Mouse (Mus musculus) hindbrain, embryonic 11.5 days (tissue): ENCODE measurements around the gene Gm5089. TPM values are rescaled to one million over a fixed set of nuclear protein-coding genes. Genes with fewer than 3 reads are reported as not detected.
A peak's percentile ranks its signal among the peaks of the same experiment; 100 is the strongest.

ENCODE experiments used
- ATAC-seq: fragments of 200-750 bp; cut with Nextera tagmentation; 2 replicates; pipeline ENCODE4 v1.8.0; 2017; ENCODE audit warnings: mild to moderate bottlenecking, moderate TSS enrichment, moderate library complexity; ENCODE audit not compliant: low FRiP score
- DNase-seq: peaks from one replicate; pipeline ENCODE4 v3.0.0-alpha.2; 2015; ENCODE audit warnings: low spot score
- H3K27ac ChIP-seq: fragments of 300-500 bp; sonication (generic); 2 replicates; pipeline ENCODE4 v1.5.1; 2014; ENCODE audit warnings: mild to moderate bottlenecking, low read depth, low read length
- H3K27me3 ChIP-seq: fragments of 300-500 bp; sonication (generic); 2 replicates; pipeline ENCODE4 v1.6.1; 2014; ENCODE audit warnings: mild to moderate bottlenecking, low read length, moderate library complexity, mixed read lengths; ENCODE audit not compliant: control insufficient read depth, insufficient read depth
- H3K36me3 ChIP-seq: fragments of 300-500 bp; sonication (generic); 2 replicates; pipeline ENCODE4 v1.6.1; 2014; ENCODE audit warnings: mild to moderate bottlenecking, low read length, moderate library complexity, mixed read lengths; ENCODE audit not compliant: control insufficient read depth, insufficient read depth
- H3K4me1 ChIP-seq: fragments of 300-500 bp; sonication (generic); replicated peaks from 2 replicates; pipeline ENCODE4 v1.6.1; 2014; ENCODE audit warnings: low read length, mixed read lengths; ENCODE audit not compliant: control insufficient read depth, insufficient read depth
- H3K4me2 ChIP-seq: fragments of 300-500 bp; sonication (generic); replicated peaks from 2 replicates; pipeline ENCODE4 v1.6.1; 2014; ENCODE audit warnings: mild to moderate bottlenecking, low read depth, low read length
- H3K4me3 ChIP-seq: fragments of 300-500 bp; sonication (generic); 2 replicates; pipeline ENCODE4 v1.5.1; 2014; ENCODE audit warnings: low read depth, low read length
- H3K9ac ChIP-seq: fragments of 300-500 bp; sonication (generic); 2 replicates; pipeline ENCODE4 v1.6.1; 2014; ENCODE audit warnings: low read depth, low read length
- H3K9me3 ChIP-seq: fragments of 300-500 bp; sonication (generic); 2 replicates; pipeline ENCODE4 v1.6.1; 2016; ENCODE audit warnings: low read length; ENCODE audit not compliant: control insufficient read depth
- WGBS: fragments of 180-500 bp; shearing (Covaris S2); extraction: QIAGEN DNeasy Blood & Tissue Kit; methylation state at CpG from one replicate; pipeline ENCODE4 v1.1.7; 2014; 5-methylcytosine and 5-hydroxymethylcytosine counted together
- polyA plus RNA-seq: library from polyadenylated mRNA; unstranded; fragments of >200 nt; fragmentation: Nextera tagmentation; extraction: Ambion mirVana; gene quantifications from 2 replicates; pipeline ENCODE4 v1.2.1, GENCODE M21; 2014

The Gm5089 gene
- polyA plus RNA-seq, 1 experiment from 2014 or later = 1.6 TPM

GRCm38 (mm10) chr14:122480355-122480754 lies 29.4 kb upstream of the Gm5089 start:
- DNase-seq = peak; percentile 55

GRCm38 (mm10) chr14:122479461-122480109 lies 28.7 kb upstream of the Gm5089 start:
- Histone ChIP-seq H3K27ac (no peak overlapping the region), H3K9ac (peak overlapping the region; percentile 55), H3K4me1 (no peaks in the 10 kb centered on the region; the same call in 1 of the 2 replicates)

More at GRCm38 (mm10) chr14:122480355-122480754, 29.4 kb upstream of the Gm5089 start:
- Histone ChIP-seq H3K4me3 (peak overlapping the region; percentile 79), H3K9me3 (no peaks in the 10 kb centered on the region), H3K9ac (peak overlapping the region; percentile 69), H3K27me3 (peaks cover 52% of the 10 kb centered on the region), H3K4me2 (peak overlapping the region; percentile 52), H3K4me1 (peaks cover 2% of the 10 kb centered on the region; the same call in 1 of the 2 replicates), H3K36me3 (no peaks in the 10 kb centered on the region), H3K27ac (peak overlapping the region; percentile 76; the same call in 1 of the 2 replicates)
- WGBS = 4% methylated on average over 2 of the region's 2 CpGs
- ATAC-seq = no peak

GRCm38 (mm10) chr14:122478574-122479011 lies 27.7 kb upstream of the Gm5089 start:
- DNase-seq (peak; percentile 74), ATAC-seq (no peak)
- Histone ChIP-seq H3K4me2 (peak overlapping the region; percentile 64), H3K4me1 (no peaks in the 10 kb centered on the region; the same call in 1 of the 2 replicates), H3K36me3 (no peaks in the 10 kb centered on the region), H3K9me3 (no peaks in the 10 kb centered on the region), H3K9ac (peak overlapping the region; percentile 95), H3K4me3 (peak overlapping the region; percentile 79), H3K27me3 (peaks cover 43% of the 10 kb centered on the region), H3K27ac (peak overlapping the region; percentile 97)
- WGBS = 0% methylated on average over 22 of the region's 22 CpGs

More at GRCm38 (mm10) chr14:122479461-122480109, 28.7 kb upstream of the Gm5089 start:
- peak; percentile 50 for DNase-seq
- no peaks in the 10 kb centered on the region for H3K9me3 ChIP-seq
- peak overlapping the region; percentile 36 for H3K4me2 ChIP-seq
- peak overlapping the region; percentile 79 for H3K4me3 ChIP-seq
- H3K36me3 ChIP-seq = no peaks in the 10 kb centered on the region
- WGBS = 8% methylated on average over 17 of the region's 17 CpGs
- peaks cover 46% of the 10 kb centered on the region for H3K27me3 ChIP-seq
- no peak for ATAC-seq

- peaks cover 3% of the 10 kb centered on the region; the same call in 1 of the 2 replicates for H3K4me1 ChIP-seq
- DNase-seq (peak; percentile 53), ATAC-seq (no peak)
- H3K4me3 ChIP-seq = peak overlapping the region; percentile 79
- peaks cover 45% of the 10 kb centered on the region for H3K27me3 ChIP-seq
- 2% methylated on average over 9 of the region's 9 CpGs for WGBS
- H3K36me3 ChIP-seq = no peaks in the 10 kb centered on the region
- peak overlapping the region; percentile 97 for H3K27ac ChIP-seq
- H3K9ac ChIP-seq = peak overlapping the region; percentile 95
- H3K9me3 ChIP-seq = no peaks in the 10 kb centered on the region
- H3K4me2 ChIP-seq = peak overlapping the region; percentile 64
These were observed 27.2 kb upstream of the Gm5089 start for GRCm38 (mm10) chr14:122477971-122478573.

- Histone ChIP-seq H3K4me1 (peaks cover 3% of the 10 kb centered on the region; the same call in 1 of the 2 replicates), H3K36me3 (no peaks in the 10 kb centered on the region), H3K9ac (peak overlapping the region; percentile 95), H3K4me2 (peak overlapping the region; percentile 64), H3K9me3 (no peaks in the 10 kb centered on the region), H3K27me3 (peaks cover 42% of the 10 kb centered on the region), H3K4me3 (peak overlapping the region; percentile 79), H3K27ac (peak overlapping the region; percentile 97)
- WGBS = under 1% methylated on average over 20 of the region's 20 CpGs
- peak; percentile 71 for DNase-seq
- ATAC-seq = no peak
These were observed 26.4 kb upstream of the Gm5089 start for GRCm38 (mm10) chr14:122477261-122477671.

GRCm38 (mm10) chr14:122476822-122477215 lies 25.9 kb upstream of the Gm5089 start:
- Histone ChIP-seq H3K27me3 (peaks cover 38% of the 10 kb centered on the region), H3K9me3 (no peaks in the 10 kb centered on the region), H3K4me1 (peaks cover 3% of the 10 kb centered on the region; the same call in 1 of the 2 replicates), H3K9ac (peak overlapping the region; percentile 95), H3K4me2 (peak overlapping the region; percentile 64), H3K27ac (peak overlapping the region; percentile 97), H3K36me3 (no peaks in the 10 kb centered on the region), H3K4me3 (peak overlapping the region; percentile 79)
- WGBS = under 1% methylated on average over 18 of the region's 18 CpGs
- ATAC-seq (no peak), DNase-seq (no peak)

GRCm38 (mm10) chr14:122476041-122476821 lies 25.3 kb upstream of the Gm5089 start:
- peaks cover 40% of the 10 kb centered on the region for H3K27me3 ChIP-seq
- peak overlapping the region; percentile 95 for H3K9ac ChIP-seq
- H3K4me3 ChIP-seq = peak overlapping the region; percentile 79
- under 1% methylated on average over 60 of the region's 62 CpGs for WGBS
- DNase-seq (peak; percentile 77), ATAC-seq (no peak)
- H3K4me2 ChIP-seq = peak overlapping the region; percentile 64
- no peaks in the 10 kb centered on the region for H3K36me3 ChIP-seq
- no peaks in the 10 kb centered on the region for H3K9me3 ChIP-seq
- H3K27ac ChIP-seq = peak overlapping the region; percentile 97
- H3K4me1 ChIP-seq = peaks cover 3% of the 10 kb centered on the region; the same call in 1 of the 2 replicates

GRCm38 (mm10) chr14:122475557-122476040 lies 24.7 kb upstream of the Gm5089 start:
- Histone ChIP-seq H3K36me3 (no peaks in the 10 kb centered on the region), H3K4me1 (peaks cover 3% of the 10 kb centered on the region; the same call in 1 of the 2 replicates), H3K9ac (peak overlapping the region; percentile 95), H3K27me3 (peaks cover 38% of the 10 kb centered on the region), H3K9me3 (no peaks in the 10 kb centered on the region), H3K4me3 (peak overlapping the region; percentile 79), H3K4me2 (peak overlapping the region; percentile 64), H3K27ac (peak overlapping the region; percentile 97)
- WGBS = under 1% methylated on average over 62 of the region's 65 CpGs
- DNase-seq (no peak), ATAC-seq (peak; percentile 6)
